Mouse (Mus musculus): ENCODE results near the gene Haao. TPM values are rescaled to one million over a fixed set of nuclear protein-coding genes. Genes with fewer than 3 reads are reported as not detected.

Gene Haao
- polyA plus RNA-seq, 1 experiment, result not detected

GRCm38 (mm10) chr17:83860224-83860623 lies 12.5 kb upstream of the Haao start:
- no peak for TF ChIP-seq CTCF (IDR thresholded peaks at IDR 0.05; ENCODE audit: insufficient read depth, low read depth, low read length)
- TF ChIP-seq POLR2A (IDR thresholded peaks at IDR 0.05; ENCODE audit: insufficient read depth, low read depth, low read length), result no peak
- 0 out of 2 replicates have a peak, but pooled peaks cover 3% of the 10 kb centered on the region for H3K4me1 ChIP-seq (ENCODE audit: control insufficient read depth, insufficient read depth, low read length)
- 91% methylated on average over 7 of the region's 7 CpGs for WGBS
- H3K27ac ChIP-seq (ENCODE audit: insufficient read depth, low read depth, low read length), result no peak overlapping the region
- no peak overlapping the region for H3K4me3 ChIP-seq (ENCODE audit: insufficient read depth, low read depth, low read length)

- H3K4me1 ChIP-seq (ENCODE audit: control insufficient read depth, insufficient read depth, low read length), result 0 out of 2 replicates have a peak, but pooled peaks cover 3% of the 10 kb centered on the region
- WGBS, result 84% methylated on average over 4 of the region's 4 CpGs
- H3K27ac ChIP-seq (ENCODE audit: insufficient read depth, low read depth, low read length), result no peak overlapping the region
- H3K4me3 ChIP-seq (ENCODE audit: insufficient read depth, low read depth, low read length), result no peak overlapping the region
- TF ChIP-seq CTCF (IDR thresholded peaks at IDR 0.05; ENCODE audit: insufficient read depth, low read depth, low read length), result no peak
- no peak for TF ChIP-seq POLR2A (IDR thresholded peaks at IDR 0.05; ENCODE audit: insufficient read depth, low read depth, low read length)
Observed at GRCm38 (mm10) chr17:83859639-83860038, 11.9 kb upstream of the Haao start.

GRCm38 (mm10) chr17:83858413-83858812 lies 10.7 kb upstream of the Haao start:
- H3K4me1 ChIP-seq (ENCODE audit: control insufficient read depth, insufficient read depth, low read length), result 0 out of 2 replicates have a peak, but pooled peaks cover 3% of the 10 kb centered on the region
- H3K4me3 ChIP-seq (ENCODE audit: insufficient read depth, low read depth, low read length), result no peak overlapping the region
- H3K27ac ChIP-seq (ENCODE audit: insufficient read depth, low read depth, low read length), result no peak overlapping the region
- no peak for TF ChIP-seq POLR2A (IDR thresholded peaks at IDR 0.05; ENCODE audit: insufficient read depth, low read depth, low read length)
- TF ChIP-seq CTCF (IDR thresholded peaks at IDR 0.05; ENCODE audit: insufficient read depth, low read depth, low read length), result no peak
- 92% methylated on average over 7 of the region's 7 CpGs for WGBS

- 56% methylated on average over 12 of the region's 12 CpGs for WGBS
- Histone ChIP-seq H3K27ac (ENCODE audit: insufficient read depth, low read depth, low read length) (no peak overlapping the region), H3K4me3 (ENCODE audit: insufficient read depth, low read depth, low read length) (no peak overlapping the region), H3K4me1 (ENCODE audit: control insufficient read depth, insufficient read depth, low read length) (peaks cover 4% of the 10 kb centered on the region; the same call in 1 of the 2 replicates)
- no peak for TF ChIP-seq CTCF (IDR thresholded peaks at IDR 0.05; ENCODE audit: insufficient read depth, low read depth, low read length)
- TF ChIP-seq POLR2A (IDR thresholded peaks at IDR 0.05; ENCODE audit: insufficient read depth, low read depth, low read length), result no peak
Observed at GRCm38 (mm10) chr17:83854284-83854918, 6.6 kb upstream of the Haao start.

GRCm38 (mm10) chr17:83853831-83854230 lies 6.1 kb upstream of the Haao start:
- TF ChIP-seq CTCF (IDR thresholded peaks at IDR 0.05; ENCODE audit: insufficient read depth, low read depth, low read length) (no peak), POLR2A (IDR thresholded peaks at IDR 0.05; ENCODE audit: insufficient read depth, low read depth, low read length) (no peak)
- H3K27ac ChIP-seq (ENCODE audit: insufficient read depth, low read depth, low read length), result no peak overlapping the region
- H3K4me1 ChIP-seq (ENCODE audit: control insufficient read depth, insufficient read depth, low read length), result peaks cover 10% of the 10 kb centered on the region
- WGBS, result 55% methylated on average over 3 of the region's 3 CpGs
- no peak overlapping the region for H3K4me3 ChIP-seq (ENCODE audit: insufficient read depth, low read depth, low read length)

- WGBS, result 83% methylated on average over 5 of the region's 5 CpGs
- Histone ChIP-seq H3K4me3 (ENCODE audit: insufficient read depth, low read depth, low read length) (no peak overlapping the region), H3K27ac (ENCODE audit: insufficient read depth, low read depth, low read length) (no peak overlapping the region), H3K4me1 (ENCODE audit: control insufficient read depth, insufficient read depth, low read length) (peaks cover 12% of the 10 kb centered on the region)
- no peak for TF ChIP-seq CTCF (IDR thresholded peaks at IDR 0.05; ENCODE audit: insufficient read depth, low read depth, low read length)
- TF ChIP-seq POLR2A (IDR thresholded peaks at IDR 0.05; ENCODE audit: insufficient read depth, low read depth, low read length), result no peak
Observed at GRCm38 (mm10) chr17:83850864-83851263, 3.1 kb upstream of the Haao start.

GRCm38 (mm10) chr17:83850458-83850857 lies 2.7 kb upstream of the Haao start:
- WGBS, result 18% methylated on average over 9 of the region's 9 CpGs
- Histone ChIP-seq H3K4me3 (ENCODE audit: insufficient read depth, low read depth, low read length) (no peak overlapping the region), H3K4me1 (ENCODE audit: control insufficient read depth, insufficient read depth, low read length) (peaks cover 12% of the 10 kb centered on the region), H3K27ac (ENCODE audit: insufficient read depth, low read depth, low read length) (no peak overlapping the region)
- TF ChIP-seq POLR2A (IDR thresholded peaks at IDR 0.05; ENCODE audit: insufficient read depth, low read depth, low read length) (no peak), CTCF (IDR thresholded peaks at IDR 0.05; ENCODE audit: insufficient read depth, low read depth, low read length) (peak; percentile 85)

GRCm38 (mm10) chr17:83849717-83850116 lies 2.0 kb upstream of the Haao start:
- WGBS, result 84% methylated on average over 5 of the region's 5 CpGs
- peaks cover 12% of the 10 kb centered on the region for H3K4me1 ChIP-seq (ENCODE audit: control insufficient read depth, insufficient read depth, low read length)
- H3K27ac ChIP-seq (ENCODE audit: insufficient read depth, low read depth, low read length), result no peak overlapping the region
- H3K4me3 ChIP-seq (ENCODE audit: insufficient read depth, low read depth, low read length), result no peak overlapping the region
- no peak for TF ChIP-seq CTCF (IDR thresholded peaks at IDR 0.05; ENCODE audit: insufficient read depth, low read depth, low read length)
- TF ChIP-seq POLR2A (IDR thresholded peaks at IDR 0.05; ENCODE audit: insufficient read depth, low read depth, low read length), result no peak

GRCm38 (mm10) chr17:83849081-83849675 lies 1.4 kb upstream of the Haao start:
- no peak overlapping the region for H3K4me3 ChIP-seq (ENCODE audit: insufficient read depth, low read depth, low read length)
- TF ChIP-seq POLR2A (IDR thresholded peaks at IDR 0.05; ENCODE audit: insufficient read depth, low read depth, low read length) (no peak), CTCF (IDR thresholded peaks at IDR 0.05; ENCODE audit: insufficient read depth, low read depth, low read length) (no peak)
- H3K27ac ChIP-seq (ENCODE audit: insufficient read depth, low read depth, low read length), result no peak overlapping the region
- peaks cover 12% of the 10 kb centered on the region for H3K4me1 ChIP-seq (ENCODE audit: control insufficient read depth, insufficient read depth, low read length)
- WGBS, result 51% methylated on average over 12 of the region's 12 CpGs

All from olfactory bulb, adult 2 months (tissue).